Mouse (Mus musculus) adrenal gland, adult (tissue): ENCODE results near the gene Ech1.

Experiments
- DNase-seq, 2 experiments: peaks; one replicate each; pipeline ENCODE4 v3.0.0; 2022 to 2023; ENCODE audit warnings: low spot score in 1 of 2; ENCODE audit not compliant: inconsistent age in 2 of 2

Ech1 gene

DNA sequence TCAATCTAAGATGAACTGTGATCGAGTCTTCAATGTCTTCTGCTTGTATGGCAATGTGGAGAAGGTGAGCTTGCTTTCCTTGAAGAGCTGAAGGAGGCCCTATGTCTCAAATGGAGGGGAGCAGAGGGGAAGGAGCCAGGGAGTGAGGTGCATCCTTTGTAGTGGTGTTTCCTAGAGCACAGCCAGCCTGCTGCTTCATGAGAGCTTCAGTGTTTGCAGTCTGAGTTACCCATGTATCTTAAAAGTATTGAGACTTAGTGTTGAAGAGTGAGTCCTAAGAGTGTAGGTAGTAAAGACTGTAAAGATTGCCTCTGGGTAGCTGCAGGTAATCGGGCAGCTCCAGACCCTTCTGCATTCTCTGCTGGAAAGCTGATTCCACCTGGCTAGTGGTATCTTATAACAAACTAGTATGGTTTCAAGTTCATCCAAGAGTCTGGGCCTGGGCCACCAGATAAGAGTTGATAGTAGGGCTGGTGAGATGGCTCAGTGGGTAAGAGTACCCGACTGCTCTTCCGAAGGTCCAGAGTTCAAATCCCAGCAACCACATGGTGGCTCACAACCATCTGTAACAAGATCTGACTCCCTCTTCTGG lies 6.1 kb upstream of the Ech1 start:
- no peak for DNase-seq

DNA sequence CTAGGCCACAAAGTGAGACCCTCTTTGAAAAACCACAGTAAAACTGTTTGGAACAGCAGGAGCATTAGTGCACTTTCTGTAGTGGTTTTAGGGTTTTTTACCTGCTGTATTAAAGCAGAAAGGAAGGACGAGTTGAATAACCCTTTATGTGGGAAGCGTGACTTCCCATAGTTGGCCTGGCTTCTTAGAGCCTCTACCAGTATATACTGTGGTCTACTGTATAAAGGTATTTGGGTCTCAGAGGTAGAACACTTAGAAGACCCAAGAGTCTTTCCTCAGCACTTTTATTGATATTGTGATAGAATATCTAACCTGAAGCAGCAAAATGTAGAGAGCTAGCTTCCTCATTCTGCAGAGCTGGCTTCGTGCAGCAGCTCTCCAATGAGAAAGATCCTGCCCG lies 5.4 kb upstream of the Ech1 start:
- no peak for DNase-seq

DNA sequence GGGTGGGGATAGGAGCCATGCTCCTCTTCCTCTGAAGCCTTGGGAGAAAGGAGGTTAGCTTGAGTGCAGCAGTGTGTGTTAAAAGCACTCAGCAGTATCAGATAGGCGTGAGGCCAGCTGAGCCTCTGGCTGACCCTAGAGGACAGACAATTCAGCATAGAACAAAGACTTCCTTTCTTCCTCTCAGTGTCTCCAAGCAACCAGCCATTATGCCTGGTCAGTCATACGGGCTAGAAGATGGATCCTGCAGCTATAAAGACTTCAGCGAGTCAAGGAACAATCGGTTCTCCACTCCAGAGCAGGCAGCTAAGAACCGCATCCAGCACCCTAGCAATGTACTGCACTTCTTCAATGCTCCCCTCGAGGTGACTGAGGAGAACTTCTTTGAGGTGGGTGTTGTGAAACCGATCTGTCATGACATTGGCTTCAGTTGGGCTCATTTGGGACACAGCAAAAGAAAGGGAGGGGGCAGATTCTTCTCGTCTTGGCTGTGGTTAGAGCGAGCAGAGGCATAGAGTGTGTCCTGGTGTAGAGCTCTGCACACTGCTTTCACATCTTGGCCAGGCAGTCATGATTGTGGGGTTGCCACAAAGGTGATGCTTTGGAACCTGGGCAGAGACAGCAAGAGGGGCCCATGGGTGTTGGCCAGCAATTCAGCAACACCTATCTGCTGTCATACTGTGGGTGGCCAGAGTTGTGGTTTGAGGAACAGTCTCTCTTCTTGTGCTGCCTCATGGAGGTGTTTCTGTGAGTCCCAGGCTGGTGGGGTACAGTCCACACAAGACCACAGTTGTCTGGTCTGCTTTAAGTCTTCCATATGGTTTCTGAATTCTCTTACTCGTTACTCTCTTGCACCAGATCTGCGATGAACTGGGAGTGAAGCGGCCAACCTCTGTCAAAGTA lies 4.4 kb upstream of the Ech1 start:
- DNase-seq, result peak; percentile 70 to 75

DNA sequence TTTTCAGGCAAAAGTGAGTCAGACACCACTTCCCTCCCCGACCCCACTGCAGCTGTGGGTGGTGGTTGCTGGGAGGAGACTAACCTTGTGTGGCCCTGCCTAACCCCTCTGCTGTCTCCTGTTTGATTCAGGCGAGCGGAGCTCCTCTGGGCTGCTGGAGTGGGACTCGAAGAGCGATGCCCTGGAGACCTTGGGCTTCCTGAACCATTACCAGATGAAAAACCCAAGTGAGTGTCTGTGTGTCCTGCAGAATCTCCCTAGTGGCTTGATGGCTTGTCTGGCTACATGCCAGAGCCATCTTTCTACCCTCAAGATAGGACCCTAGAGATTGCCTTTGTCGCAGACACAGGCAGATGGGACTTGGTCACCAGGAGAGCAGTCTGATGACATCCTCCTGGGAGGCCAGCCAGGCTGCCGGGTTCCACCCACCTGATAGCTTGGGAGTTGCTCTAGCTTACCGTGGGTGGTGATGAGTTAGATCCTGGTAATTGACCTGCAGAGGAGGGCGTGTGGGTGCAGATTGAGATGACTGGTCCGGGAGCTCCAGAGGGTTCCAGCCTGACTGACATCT lies 3.7 kb upstream of the Ech1 start:
- DNase-seq, result peak; percentile 76 to 83

DNA sequence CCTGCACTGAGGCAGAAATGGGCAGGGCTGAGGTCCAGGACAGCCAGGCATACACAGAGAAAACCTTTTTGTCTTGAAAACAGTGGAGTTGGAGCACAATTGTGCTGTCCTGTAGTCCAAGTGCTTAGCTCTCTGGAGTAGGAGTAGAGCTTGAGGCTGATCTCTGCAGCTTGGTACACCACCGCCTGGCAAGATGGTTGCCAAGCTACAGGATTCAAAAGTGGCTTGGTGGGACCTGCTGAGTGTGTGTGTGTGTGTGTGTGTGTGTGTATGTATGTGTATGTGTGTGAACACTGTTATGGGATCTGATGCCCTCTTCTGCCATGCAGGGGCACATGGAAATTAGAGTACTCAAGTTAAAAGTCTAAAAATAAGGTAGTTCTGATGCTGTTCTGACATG lies 2.5 kb upstream of the Ech1 start:
- DNase-seq, result peak in 1 of 2 experiments; percentile 45

DNA sequence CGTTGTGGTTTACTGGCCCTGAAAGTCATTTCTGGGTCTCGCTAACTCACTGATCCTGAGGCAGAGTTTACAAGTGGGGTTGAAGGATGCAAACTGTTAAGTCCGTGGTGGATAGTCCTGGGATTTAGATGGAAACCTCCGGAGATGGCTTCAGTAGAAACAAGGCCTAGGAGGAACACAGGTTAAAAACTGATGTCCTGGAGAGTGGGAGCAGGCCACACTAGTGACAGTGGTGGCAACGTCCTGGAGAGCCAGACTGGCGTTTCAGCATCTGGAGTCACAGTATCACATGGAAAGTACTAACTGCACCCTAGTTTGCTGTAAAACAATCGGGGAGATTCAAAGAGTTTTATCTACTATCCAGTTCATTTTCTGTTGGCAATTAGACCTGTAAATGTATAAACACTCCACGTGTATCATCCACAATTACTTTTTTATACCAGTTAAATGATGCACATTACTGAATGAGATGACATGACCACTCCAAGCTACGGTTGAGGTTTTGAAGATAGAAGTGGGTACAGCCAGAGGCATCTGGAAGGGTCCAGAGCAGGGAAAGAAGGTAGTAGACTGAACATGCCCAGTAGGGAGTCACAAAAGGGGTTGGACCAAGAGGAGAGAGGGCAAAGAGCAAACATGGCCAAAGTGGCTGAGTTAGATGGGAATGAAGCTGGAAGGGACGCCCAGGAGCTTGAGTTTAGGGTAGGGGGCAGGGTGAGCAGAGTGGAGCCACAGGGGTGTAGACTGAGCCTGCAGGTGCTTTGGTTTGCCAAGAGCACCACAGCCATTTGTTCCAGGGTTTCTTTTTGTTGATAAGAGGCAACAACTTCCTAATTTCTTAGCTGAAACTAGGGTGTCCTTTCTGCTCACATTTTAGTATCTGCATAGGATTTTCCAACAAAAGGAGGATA lies 1.8 kb upstream of the Ech1 start:
- DNase-seq, result peak in 1 of 2 experiments; percentile 57

DNA sequence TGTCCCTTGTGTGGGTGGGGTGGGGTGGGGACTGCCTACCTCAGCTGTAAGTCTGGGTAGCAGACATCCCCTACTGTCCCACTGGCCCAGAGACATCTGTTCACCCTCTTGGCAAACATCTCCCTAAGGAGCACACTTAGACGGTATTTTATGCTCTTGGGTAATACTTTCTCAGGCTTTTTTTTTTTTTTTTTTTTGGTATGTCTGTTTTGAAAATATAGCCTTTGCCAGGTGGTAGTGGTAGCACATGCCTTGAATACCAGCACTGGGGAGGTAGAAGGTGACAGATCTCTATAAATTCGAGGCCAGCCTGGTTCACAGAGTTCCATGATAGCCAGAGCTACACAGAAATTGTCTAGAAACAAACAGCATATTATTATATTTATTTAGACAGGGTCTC lies 1.1 kb upstream of the Ech1 start:
- no peak for DNase-seq

DNA sequence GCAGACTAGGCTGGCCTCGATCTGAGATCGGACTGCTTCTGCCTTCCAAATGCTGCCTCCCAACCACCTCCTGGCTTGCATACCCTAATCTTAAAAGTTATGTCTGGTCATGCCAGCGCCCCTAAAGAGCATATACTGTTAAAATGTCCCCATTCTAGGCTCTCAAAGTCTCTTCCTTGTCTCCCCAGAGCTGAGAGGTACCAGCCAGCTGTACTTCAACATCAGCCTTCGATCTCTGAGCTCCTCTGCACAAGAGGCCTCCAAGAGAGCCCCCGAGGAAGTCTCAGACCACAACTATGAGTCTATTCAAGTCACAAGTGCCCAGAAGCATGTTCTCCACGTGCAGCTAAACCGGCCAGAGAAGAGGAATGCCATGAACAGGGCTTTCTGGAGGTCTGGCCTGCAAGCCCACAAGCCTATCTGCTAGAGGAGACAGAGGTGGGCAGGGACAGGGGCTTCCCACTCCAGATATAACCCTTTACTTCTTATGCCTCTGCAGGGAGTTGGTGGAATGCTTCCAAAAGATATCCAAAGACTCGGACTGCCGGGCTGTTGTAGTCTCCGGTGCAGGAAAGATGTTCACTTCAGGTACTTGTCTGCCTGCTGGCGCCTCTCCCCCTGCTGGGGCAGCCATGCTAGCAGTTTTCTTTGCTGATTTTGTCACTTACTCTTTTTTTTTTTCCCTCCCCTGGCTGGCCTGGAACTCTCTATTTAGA lies 827 bp downstream of the Ech1 start:
- peak; percentile 55 to 88 for DNase-seq

DNA sequence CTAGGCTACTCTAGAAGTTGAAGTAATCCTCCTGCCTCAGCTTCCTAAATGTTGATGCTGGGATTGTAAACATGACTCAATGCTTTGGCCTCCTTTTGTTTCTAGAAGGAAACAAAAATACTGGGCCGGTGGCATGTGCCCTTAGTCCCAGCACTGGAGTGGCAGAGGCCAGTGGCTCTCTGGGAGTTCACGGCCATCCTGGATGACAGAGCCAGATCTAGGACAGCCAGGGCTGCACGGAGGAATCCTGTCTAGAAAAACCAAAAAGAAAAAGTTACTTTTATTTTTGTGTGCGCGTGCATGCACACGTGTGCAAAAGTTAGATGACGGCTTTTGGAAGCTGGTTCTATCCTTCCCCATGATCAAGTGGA lies 1.4 kb downstream of the Ech1 start:
- peak in 1 of 2 experiments; percentile 43 for DNase-seq

DNA sequence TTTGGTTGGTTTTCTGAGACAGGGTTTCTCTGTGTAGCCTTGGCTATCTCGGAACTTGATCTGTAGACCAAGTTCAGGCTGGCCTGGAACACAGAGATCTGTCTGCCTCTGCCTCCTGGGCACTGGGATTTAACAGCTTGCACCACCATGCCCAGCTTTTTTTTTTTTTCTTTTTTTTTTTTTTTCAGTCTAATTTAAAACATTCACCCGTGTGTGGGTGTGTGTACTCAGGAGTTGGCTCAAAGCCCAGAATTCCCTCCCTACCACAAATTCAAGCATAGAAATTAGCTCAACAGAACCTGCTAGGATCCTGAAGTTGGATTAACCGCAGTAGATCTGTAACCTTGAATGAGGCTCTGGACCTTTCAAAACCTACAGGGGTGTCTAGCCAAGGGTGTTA lies 2.3 kb downstream of the Ech1 start:
- DNase-seq, result peak; percentile 60 to 77

DNA sequence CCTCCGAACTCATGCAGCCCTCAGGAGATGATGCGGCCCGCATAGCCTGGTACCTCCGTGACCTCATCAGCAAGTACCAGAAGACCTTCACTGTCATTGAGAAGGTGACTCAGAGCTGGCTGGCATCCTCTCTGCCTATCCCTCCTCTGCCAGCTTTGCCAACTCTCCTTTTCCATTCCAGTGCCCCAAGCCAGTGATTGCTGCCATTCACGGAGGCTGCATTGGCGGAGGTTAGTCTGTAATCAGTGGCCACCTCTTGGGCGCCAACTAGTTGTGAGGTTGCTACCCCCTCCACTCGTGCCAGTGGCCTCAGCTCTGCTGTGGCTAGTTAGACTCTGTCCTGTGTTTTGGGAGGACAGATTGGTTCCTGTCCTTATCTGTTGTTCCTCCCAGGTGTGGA lies 4.8 kb downstream of the Ech1 start:
- peak; percentile 86 to 92 for DNase-seq

DNA sequence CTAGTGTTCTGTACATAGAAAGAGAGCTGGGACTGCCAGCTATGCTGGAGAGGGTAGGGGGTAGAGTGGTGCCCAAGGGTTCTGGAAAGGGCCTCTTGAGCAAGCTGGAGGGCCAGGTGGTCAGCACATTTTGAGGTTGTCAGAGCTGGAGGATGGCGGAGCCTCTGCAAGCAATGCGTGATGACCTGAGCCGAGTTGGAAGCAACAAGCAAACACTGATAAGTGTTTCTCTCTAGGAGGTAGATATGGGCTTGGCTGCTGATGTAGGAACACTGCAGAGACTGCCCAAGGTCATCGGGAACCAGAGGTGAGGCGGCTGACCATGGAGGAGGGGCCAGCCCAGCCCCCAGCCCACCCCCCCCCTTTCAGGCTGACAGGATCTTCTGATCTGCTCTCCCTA lies 6.0 kb downstream of the Ech1 start:
- DNase-seq, result peak in 1 of 2 experiments; percentile 28

DNA sequence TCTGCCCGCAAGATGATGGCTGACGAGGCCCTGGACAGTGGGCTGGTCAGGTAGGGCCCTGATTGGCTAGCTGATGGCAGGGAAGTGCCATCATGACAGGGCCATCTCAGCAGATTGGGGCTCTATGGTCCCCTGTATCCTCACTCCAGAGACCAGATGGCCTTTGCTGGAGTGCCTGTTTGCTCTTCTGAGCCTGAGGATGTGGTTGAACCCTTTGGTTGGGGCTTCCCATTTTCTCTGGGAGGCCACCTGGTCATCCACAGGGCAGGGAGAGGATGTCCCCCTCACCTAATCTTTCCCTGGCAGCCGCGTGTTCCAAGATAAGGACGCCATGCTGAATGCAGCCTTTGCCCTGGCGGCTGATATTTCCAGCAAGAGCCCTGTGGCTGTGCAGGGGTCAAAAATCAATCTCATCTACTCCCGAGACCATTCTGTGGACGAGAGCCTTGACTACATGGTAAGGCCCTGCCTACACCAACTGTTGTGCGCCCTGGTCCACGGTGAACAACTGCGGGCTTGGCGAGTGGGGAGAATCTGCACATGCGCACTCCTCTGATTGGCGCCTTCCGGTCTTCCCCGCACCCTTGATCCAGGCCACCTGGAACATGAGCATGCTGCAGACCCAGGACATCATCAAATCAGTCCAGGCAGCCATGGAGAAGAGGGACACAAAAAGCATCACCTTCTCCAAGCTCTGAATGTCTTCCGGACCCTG lies 6.6 kb downstream of the Ech1 start:
- DNase-seq, result no peak

DNA sequence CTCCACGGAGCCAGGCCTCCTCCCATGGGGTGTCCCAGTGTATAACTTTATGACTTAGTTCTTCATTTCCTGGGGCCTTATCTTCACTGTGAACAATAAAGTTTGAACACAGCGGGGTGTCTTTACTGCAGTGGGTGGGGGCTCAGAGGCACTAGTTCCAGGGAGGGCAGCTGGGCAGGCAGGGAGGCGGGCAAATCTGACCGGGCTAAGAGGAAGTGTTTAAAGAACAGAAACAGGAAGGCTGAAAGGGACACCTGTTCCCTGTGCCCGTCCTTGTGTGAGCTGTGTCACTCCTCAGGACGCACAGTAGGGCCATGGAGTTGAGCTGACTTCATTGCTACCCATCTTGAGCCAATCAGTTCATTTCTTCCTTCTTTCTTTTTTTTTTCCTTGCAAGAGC lies 7.1 kb downstream of the Ech1 start:
- no peak for DNase-seq

DNA sequence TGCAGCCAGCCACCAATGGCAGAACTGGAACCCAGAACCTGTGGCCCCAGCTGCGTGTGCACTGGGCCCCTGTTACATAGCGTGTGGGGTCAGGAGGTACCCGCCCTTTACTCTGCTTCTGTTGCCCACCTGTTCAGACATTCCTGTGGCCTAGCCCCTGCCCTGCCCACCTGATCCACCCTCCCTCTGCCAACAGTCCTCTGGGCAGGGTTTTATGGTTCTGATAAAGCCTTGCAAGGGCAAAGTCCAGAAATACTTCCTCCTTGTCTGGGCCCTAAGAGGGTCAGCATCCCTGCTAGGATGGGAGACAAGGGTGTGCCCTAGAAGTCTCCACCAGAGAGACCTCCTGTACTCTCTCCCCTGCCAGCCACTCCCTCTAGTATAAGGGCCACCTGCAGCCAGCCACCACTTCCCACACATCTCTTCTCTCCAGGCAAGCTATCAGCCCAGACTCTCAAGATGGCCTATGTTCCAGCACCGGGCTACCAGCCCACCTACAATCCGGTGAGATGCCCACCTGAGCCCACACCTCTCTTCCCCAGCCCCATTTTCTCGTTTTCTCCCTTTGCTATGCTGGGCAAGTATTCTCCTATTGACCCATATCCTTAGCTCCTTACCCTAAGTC lies 8.8 kb downstream of the Ech1 start, which contains the start of gene Lgals4:
Gene Lgals4 (plus strand): TSS at position 132 of the 625 bp plus-strand sequence.
- DNase-seq, result no peak

DNA sequence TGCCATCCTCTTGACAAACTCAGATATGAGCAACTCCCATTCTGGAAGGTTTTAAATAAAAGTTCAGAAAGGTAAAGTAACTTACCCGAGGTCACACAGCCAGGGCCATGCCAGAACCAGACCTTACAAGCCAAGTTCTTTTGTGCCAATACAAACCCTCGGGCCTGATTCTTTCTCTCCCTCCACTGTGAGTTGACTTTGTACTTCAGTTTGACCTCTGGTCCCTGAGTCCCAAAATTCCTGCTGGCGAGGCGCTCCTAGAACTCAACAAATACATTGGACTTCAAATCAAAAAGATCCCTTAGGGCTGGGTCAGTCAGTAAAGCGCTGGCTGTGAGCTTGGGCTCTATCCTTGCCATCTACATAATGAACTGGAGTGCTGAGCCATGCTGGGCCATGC lies 11.9 kb downstream of the Ech1 start:
- DNase-seq, result peak in 1 of 2 experiments; percentile 34

DNA sequence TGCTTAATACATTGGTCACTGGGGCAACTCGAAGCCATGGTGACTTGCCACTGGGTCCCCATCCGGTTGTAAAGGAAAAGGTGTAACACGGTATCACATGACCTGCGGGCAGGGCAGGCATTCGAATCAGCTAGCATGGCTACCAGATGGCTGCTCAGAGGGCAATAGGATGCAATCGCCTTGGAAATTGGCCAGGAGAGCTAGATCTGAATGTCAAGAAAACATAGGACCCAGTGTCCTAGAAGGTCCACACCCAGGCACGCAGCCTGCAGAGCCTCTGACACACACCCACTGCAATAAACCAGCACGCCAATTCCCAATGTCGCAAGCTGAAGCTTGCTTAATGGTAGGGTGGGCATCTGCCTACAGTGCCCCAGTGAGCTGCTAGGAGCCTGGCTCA lies 13.3 kb downstream of the Ech1 start:
- DNase-seq, result peak in 1 of 2 experiments; percentile 47

DNA sequence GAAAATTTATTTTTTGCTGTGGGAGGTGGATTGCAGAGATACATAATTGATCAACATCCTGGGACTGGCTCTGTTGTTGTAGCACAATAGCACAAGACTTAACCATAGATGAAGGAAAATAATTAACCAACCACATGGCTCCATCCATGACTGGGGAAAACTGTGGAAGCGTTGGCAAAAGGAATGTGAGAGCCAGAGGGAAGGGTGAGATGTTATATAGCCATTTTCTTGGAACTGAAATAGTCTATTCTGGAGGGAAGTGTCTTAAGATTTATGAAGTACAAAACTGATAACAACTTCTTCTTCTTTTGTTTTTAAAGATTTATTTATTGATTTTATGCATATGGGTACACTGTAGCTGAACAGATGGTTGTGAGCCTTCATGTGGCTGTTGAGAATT lies 22.3 kb downstream of the Ech1 start:
- no peak for DNase-seq

DNA sequence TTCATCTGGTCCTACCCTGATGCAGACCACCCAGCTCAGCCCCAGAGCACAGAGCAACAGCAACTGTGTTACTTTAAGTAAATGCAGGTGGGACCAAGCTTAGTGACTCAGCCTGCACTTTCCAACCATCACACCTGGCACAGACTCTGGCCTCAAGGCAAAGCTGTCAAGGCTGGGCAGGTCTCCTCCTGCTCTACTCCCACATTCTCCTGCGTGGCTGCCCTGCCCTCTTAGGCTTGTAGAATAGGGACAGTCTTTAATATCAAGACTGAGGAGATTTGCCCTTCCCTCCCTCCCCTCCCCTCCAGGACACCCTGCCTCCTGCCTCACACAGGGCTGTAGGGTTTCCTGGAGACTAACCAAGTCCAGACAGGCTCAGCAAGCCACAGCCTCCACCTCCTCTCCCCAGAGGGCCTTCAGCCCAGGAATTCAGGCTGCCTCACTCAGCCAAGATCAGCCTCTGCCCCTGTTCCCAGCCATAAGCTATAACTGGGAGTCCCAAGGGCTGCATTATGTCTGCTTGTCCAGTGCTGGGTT lies 24.8 kb downstream of the Ech1 start:
- no peak for DNase-seq
